Mouse (Mus musculus) G1E-ER4 (cell line): ENCODE results near the gene Anxa10. TPM values are rescaled to one million over a fixed set of nuclear protein-coding genes. Genes with fewer than 3 reads are reported as not detected.

ENCODE experiments used
- GATA1 ChIP-seq: IDR thresholded peaks from one replicate; pipeline ENCODE4 v1.8.0; 2012; ENCODE audit warnings: low read length, inconsistent platforms
- polyA plus RNA-seq: library from polyadenylated mRNA; stranded (reverse); fragments of >175 nt; gene quantifications from 2 replicates; pipeline ENCODE4 v1.2.3, GENCODE M21; 2012

Anxa10 gene
- not detected in 2 replicates for polyA plus RNA-seq

DNA sequence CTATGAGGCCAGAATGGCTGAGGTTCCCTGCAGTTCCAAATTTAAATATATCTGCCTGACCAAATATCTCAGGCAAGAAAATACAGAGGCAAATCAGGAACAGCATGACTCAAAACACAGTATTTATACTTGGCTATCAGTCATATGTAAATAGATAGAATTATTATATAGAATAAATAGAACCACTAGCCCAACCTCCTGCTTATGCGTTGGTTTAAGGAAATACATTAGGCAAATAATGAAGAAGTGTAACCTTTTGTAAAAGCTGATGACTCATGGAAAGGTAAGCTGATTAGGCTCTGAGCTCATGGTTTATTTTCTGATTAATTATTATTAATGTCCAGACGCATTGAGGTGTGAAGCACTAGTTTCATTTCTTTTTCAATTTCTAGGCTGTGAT is at the start of gene Anxa10:
Gene Anxa10 (minus strand): TSS at position 53 of the 400 bp plus-strand sequence.
- no peak for TF ChIP-seq GATA1

DNA sequence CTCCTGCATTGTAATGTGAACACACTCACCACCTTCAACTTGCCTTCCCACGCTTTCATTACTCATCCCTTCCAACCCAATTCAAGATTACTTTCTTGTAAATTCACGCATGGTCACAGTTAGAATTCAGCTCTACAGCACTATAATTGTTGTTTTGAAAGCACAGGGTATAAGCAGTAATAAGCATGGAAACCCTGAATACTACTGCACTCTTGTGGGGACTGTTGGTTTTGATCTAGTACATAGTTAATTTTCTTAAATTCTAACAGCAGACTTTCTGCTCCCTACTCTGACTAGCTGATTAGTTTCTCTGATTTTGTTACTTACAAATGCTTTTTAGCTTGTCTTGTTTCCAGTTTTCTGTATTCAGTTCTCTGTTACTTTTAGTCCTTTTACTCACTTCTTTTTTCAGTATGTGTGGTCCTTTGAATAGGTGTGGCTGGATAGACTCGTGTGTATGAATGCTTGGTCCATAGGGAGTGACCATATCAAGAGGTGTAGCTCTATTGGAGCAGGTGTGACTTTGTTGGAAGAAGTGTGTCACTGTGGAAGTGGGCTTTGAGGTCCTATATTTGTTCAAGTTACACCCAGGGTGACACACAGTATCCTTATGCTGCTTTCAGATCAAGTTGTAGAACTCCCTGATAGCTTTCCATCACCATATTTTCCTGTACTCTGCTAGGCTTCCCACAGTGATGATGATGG is 9.9 kb upstream of the Anxa10 start:
- no peak for TF ChIP-seq GATA1

GRCm38 (mm10) chr8:62097213-62097612 is 25.7 kb downstream of the Anxa10 start:
- no peak for TF ChIP-seq GATA1

GRCm38 (mm10) chr8:62081804-62082203 is 41.1 kb downstream of the Anxa10 start:
- no peak for TF ChIP-seq GATA1

GRCm38 (mm10) chr8:62080195-62080802 is 42.7 kb downstream of the Anxa10 start:
- no peak for TF ChIP-seq GATA1

DNA sequence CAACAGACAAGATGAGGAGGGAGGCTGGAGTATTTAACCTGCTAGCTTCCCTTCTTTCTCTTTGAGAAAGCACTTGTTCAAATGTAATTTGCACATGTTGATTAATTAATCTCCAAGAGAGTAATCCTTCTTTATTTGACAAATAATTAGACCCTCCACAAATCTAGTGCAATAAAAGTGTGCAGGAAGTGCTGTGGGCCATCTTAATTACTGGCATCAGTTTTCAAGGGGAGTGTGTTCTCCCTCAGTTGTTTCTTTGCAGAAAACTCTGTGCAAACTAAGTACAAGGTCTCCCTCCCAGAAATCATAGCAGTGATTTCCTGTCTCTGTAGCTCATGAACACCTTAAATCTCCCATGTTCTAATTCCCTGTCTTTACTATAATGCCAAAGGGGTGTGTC is 54.6 kb downstream of the Anxa10 start:
- TF ChIP-seq GATA1: no peak

DNA sequence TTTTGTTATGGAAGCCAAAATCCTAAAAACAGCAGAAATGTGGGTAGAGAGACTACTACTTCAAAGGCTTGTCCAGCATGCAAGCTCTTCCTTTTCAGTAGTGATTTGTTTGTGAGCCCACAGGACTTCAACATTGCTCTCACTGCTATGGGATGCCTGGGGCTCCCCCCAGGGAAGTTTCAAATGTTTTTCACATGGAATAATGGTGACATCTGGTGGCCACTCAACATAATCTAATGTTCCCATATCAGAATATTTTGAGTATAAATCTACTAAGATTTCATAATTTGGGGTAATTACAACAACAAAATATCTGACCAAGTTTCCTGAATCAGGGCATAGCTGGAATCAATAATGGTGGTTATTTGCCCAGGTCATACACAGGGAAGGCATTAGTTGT is 62.6 kb downstream of the Anxa10 start:
- TF ChIP-seq GATA1: no peak

- TF ChIP-seq GATA1: no peak
These were observed 76.1 kb downstream of the Anxa10 start for GRCm38 (mm10) chr8:62046809-62047208.

DNA sequence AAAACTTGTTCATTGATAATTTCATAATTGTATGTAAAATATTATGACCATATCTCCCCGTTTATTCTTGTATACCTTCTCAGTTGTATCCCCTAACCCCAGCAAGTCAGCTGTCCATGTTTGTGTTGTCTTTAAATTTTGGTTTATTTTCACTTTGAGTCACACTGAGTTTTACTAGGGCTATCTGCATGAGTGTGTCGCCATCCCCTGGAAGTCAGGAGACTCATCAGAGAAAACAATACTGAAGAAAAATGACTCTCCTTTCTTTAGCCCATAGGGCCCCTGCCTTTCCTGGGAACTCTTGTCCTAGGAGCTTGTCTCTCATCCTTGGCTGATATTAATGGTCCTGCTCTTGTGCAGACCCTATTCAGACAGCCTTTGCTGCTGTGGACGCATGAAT is 88.6 kb downstream of the Anxa10 start:
- no peak for TF ChIP-seq GATA1

GRCm38 (mm10) chr8:62014582-62014981 is 108.4 kb downstream of the Anxa10 start:
- TF ChIP-seq GATA1: no peak

DNA sequence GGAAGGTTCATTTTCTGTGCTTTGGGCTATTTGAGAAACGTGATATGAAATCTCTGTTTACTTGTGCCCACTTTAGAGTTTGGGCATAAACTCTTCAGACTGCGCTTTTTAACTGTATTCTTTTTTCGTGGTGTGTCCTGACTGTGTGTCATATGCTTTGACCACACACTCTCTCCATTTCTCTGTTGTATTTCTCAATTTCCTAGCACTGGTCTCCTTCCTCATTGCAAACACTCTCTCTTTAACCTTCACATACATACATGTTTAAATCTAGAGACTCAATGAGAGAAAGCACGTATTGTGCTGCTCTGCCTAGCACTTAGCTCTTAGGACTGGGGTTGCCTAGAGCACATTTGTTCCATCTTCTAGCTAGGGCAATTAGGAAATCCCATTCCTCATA is 108.8 kb downstream of the Anxa10 start:
- no peak for TF ChIP-seq GATA1

Other genes with a start within 250 kb of the Anxa10 start
- not detected in 2 replicates for gene Palld, start 220.5 kb downstream of the Anxa10 start, polyA plus RNA-seq
- gene Ddx60, start 195.1 kb downstream of the Anxa10 start, polyA plus RNA-seq: not detected in 2 replicates